Mouse (Mus musculus) right cerebral cortex, postnatal 36 days (tissue): Measurements from ENCODE around the gene Tcf20.
"Not testable (repeated sequence)": the region's sequence is repeated elsewhere in the genome, so short reads cannot be mapped to it uniquely, and the experiment has no call there.

ENCODE experiments used
- DNase-seq, 2 experiments: peaks; one replicate each; pipeline ENCODE4 v3.0.0; 2022; ENCODE audit warnings: low spot score in 2 of 2, mixed read lengths in 1 of 2

Tcf20 gene

GRCm38 (mm10) chr15:82899676-82900301, 87.9 kb downstream of the Tcf20 start:
- peak; percentile 62 to 76 for DNase-seq

- no peak for DNase-seq
These were observed 88.7 kb downstream of the Tcf20 start for GRCm38 (mm10) chr15:82898740-82899675.

- no peak for DNase-seq
These were observed 89.4 kb downstream of the Tcf20 start for GRCm38 (mm10) chr15:82898141-82898739.

GRCm38 (mm10) chr15:82896336-82896735, 91.3 kb downstream of the Tcf20 start:
- no peak for DNase-seq

- no peak for DNase-seq
These were observed 97.2 kb downstream of the Tcf20 start for GRCm38 (mm10) chr15:82890470-82890869.

GRCm38 (mm10) chr15:82889426-82889825, 98.2 kb downstream of the Tcf20 start:
- no peak for DNase-seq

GRCm38 (mm10) chr15:82888466-82888865, 99.2 kb downstream of the Tcf20 start:
- no peak for DNase-seq

GRCm38 (mm10) chr15:82877309-82877708, 110.4 kb downstream of the Tcf20 start:
- no peak for DNase-seq

- no peak for DNase-seq
These were observed 110.8 kb downstream of the Tcf20 start for GRCm38 (mm10) chr15:82876863-82877262.

- DNase-seq, result no peak
These were observed 115.6 kb downstream of the Tcf20 start for GRCm38 (mm10) chr15:82872037-82872436.

GRCm38 (mm10) chr15:82866286-82866685, 121.4 kb downstream of the Tcf20 start:
- DNase-seq, result not testable (repeated sequence)

- DNase-seq, result no peak
These were observed 124.0 kb downstream of the Tcf20 start for GRCm38 (mm10) chr15:82863674-82864073.

GRCm38 (mm10) chr15:82856652-82857378, 130.9 kb downstream of the Tcf20 start:
- DNase-seq, result peak in 1 of 2 experiments; percentile 38

GRCm38 (mm10) chr15:82856065-82856464, 131.6 kb downstream of the Tcf20 start:
- DNase-seq, result no peak

GRCm38 (mm10) chr15:82839146-82839545, 148.5 kb downstream of the Tcf20 start:
- no peak for DNase-seq

GRCm38 (mm10) chr15:82829917-82830316, 157.8 kb downstream of the Tcf20 start:
- no peak for DNase-seq

- no peak for DNase-seq
These were observed 161.8 kb downstream of the Tcf20 start for GRCm38 (mm10) chr15:82825866-82826265.

GRCm38 (mm10) chr15:82822347-82822746, 165.3 kb downstream of the Tcf20 start:
- no peak for DNase-seq

- no peak for DNase-seq
These were observed 166.0 kb downstream of the Tcf20 start for GRCm38 (mm10) chr15:82821657-82822056.

- no peak for DNase-seq
These were observed 172.4 kb downstream of the Tcf20 start for GRCm38 (mm10) chr15:82815296-82815695.

GRCm38 (mm10) chr15:82814806-82815205, 172.9 kb downstream of the Tcf20 start:
- DNase-seq, result peak in 1 of 2 experiments; percentile 20

- no peak for DNase-seq
These were observed 173.4 kb downstream of the Tcf20 start for GRCm38 (mm10) chr15:82814321-82814720.
